Mouse (Mus musculus) cortical plate, adult 2 months (tissue): ENCODE results near the gene Cr1l. TPM values are rescaled to one million over a fixed set of nuclear protein-coding genes. Genes with fewer than 3 reads are reported as not detected.

Experiments
- H3K27ac ChIP-seq: fragments of 200-500 bp; 2 replicates; pipeline ENCODE4 v1.5.1; 2012; ENCODE audit warnings: low read length, control low read depth, inconsistent platforms; ENCODE audit not compliant: insufficient read depth
- H3K4me1 ChIP-seq: fragments of 200-500 bp; 2 replicates; pipeline ENCODE4 v1.6.1; 2011; ENCODE audit warnings: low read length; ENCODE audit not compliant: control insufficient read depth, insufficient read depth
- H3K4me3 ChIP-seq: fragments of 200-500 bp; 2 replicates; pipeline ENCODE4 v1.5.1; 2011; ENCODE audit warnings: mild to moderate bottlenecking, low read length, control low read depth; ENCODE audit not compliant: insufficient read depth
- CTCF ChIP-seq: fragments of 200-500 bp; IDR thresholded peaks from 2 replicates; pipeline ENCODE4 v1.5.1; 2011; ENCODE audit warnings: mild to moderate bottlenecking, control low read depth, low read length; ENCODE audit not compliant: insufficient read depth; ENCODE audit errors: extremely low read depth
- POLR2A ChIP-seq: fragments of 200-500 bp; IDR thresholded peaks from 2 replicates; pipeline ENCODE4 v1.6.1; 2011; ENCODE audit warnings: mild to moderate bottlenecking, low read length, control low read depth; ENCODE audit not compliant: insufficient read depth; ENCODE audit errors: extremely low read depth
- polyA plus RNA-seq: library from polyadenylated mRNA; depleted of rRNA; stranded (reverse); fragments of >200 nt; gene quantifications from 2 replicates; pipeline ENCODE4 v1.2.3, GENCODE M21; 2012; rRNA removed

Cr1l gene
- polyA plus RNA-seq, 1 experiment, result 31.4 TPM

DNA sequence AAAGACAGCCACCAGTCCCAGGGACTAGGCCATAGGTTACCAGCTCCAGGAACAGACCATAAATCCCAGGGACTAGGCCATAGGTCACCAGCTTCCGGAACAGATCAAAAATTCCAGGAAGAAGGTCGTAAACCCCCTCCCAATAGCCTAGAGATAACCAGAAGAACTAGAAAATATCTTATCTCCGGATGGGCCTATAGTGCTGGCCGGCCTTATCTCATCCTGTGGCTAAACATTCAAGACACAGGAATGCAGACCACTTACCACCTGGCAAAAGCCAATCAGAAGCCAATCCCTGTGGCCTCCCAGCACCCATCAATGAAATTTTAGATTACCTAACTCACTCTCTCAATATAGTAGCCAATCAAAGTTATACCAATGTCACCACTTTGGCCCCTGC, 30.7 kb downstream of the Cr1l start:
- Histone ChIP-seq H3K4me1 (no peaks in the 10 kb centered on the region), H3K4me3 (no peak overlapping the region), H3K27ac (no peak overlapping the region)
- TF ChIP-seq POLR2A, result no peak
- no peak for TF ChIP-seq CTCF

DNA sequence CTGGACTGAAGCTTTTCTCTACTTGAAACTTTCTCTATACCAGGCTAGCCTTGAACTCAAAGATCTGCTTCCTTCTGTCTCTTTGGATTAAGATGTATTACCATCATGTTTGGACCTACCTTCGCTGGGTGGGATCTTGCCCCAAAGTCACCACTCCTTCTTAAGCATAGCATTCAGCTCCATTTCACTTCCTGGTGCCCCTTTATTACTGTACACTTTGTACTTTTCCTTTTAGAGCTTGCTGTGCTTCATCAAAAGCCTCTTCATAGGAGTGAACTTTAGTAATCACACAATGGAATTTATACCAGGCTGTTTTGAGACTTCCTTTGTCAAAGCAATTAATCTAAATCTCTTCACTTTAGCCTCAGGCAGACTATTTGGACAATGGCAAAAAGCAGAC, 33.4 kb downstream of the Cr1l start:
- no peaks in the 10 kb centered on the region for H3K4me1 ChIP-seq
- TF ChIP-seq CTCF, result no peak
- no peak for TF ChIP-seq POLR2A
- H3K4me3 ChIP-seq, result no peak overlapping the region
- no peak overlapping the region for H3K27ac ChIP-seq

DNA sequence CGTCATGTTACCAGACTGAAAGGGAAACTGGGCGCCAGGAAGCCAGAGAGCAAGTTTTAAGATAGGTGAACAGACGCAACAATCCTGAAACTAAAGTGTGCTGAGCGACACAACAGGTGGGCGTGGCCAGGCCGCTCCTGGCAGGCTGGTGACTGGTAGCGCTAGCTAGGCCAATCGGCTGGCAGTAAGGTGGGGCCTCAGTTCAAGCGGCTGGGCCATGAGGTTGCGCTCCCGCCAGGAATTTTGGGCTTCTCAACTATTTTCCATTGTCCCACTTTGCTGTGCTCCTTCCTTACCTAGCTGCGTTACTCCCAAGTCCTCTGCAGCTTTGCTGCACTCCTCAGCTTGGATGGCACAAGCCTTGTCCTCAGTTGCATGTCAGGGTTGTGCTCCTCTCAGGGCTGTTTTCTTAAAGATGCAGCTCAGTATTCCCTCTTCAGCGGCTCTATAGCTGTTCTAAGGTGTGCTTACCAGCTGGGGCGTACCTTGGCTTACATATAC, 39.1 kb downstream of the Cr1l start, which contains the start of gene Cd46:
Gene Cd46 (minus strand): TSS at position 30 of the 501 bp plus-strand sequence.
- peak within 1 kb of the TSS; percentile 15 for H3K4me3 ChIP-seq
- no peaks in the 10 kb centered on the region for H3K4me1 ChIP-seq
- H3K27ac ChIP-seq, result no peak within 1 kb of the TSS
- TF ChIP-seq POLR2A, result no peak
- TF ChIP-seq CTCF, result no peak

DNA sequence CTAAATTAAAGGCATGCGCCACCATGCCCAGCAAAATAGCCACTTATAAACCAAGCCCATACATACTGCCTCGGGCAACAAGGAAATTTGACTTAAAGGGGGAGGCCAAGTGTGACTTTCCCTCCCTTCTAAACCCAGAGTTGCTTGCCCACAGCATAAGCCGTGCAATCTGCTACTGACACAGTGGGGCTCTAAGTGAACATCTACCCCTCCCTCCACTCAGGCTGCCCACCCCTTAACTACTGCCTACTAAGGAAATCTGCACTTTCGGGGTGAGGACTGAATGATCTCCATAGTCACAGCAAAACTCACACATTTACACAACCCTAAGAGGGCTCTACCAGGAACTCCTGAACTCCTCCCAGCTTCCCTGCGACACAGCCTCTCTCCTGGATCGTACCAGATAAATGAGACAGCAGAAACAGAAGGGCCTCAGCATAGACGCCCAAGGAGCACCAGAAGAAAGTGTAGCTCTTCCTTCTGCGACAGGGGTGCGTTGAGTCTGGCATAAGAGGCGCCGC, 39.6 kb downstream of the Cr1l start:
- TF ChIP-seq POLR2A (no peak), CTCF (no peak)
- no peaks in the 10 kb centered on the region for H3K4me1 ChIP-seq
- peak overlapping the region; percentile 15 for H3K4me3 ChIP-seq
- H3K27ac ChIP-seq, result no peak overlapping the region

DNA sequence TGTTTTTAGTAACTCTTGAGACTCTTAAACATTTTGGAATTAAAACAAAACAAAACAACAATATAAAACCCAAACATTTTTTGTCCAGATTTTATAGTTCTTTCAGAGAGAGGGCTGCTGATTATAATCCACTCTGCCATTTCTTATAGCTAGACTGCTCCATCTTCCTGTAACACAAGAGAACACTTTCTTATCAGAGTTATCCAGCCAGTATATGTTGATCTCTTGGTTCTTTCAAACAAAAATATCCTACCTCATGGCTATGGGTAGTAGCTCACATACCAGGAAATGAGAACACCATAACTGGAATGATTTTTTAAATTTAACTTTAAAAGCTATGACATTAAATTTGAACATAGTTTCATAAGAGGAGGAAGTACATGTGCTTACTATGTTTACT, 49.2 kb downstream of the Cr1l start:
- no peak for TF ChIP-seq CTCF
- no peak for TF ChIP-seq POLR2A
- Histone ChIP-seq H3K27ac (no peak overlapping the region), H3K4me3 (no peak overlapping the region), H3K4me1 (no peaks in the 10 kb centered on the region)

Other genes with a start within 250 kb of the Cr1l start
- 85.9 and 99.4 TPM in 2 replicates for gene Cd34, start 192.8 kb downstream of the Cr1l start, polyA plus RNA-seq
- gene Cd46, start 39.3 kb downstream of the Cr1l start, polyA plus RNA-seq, result 8.0 and 9.6 TPM in 2 replicates
- gene Cr2, start 45.1 kb upstream of the Cr1l start, polyA plus RNA-seq, result 0.19 and 0.29 TPM in 2 replicates